Mouse (Mus musculus) olfactory bulb, adult 2 months (tissue): ENCODE data around the gene Srsf5. TPM values are rescaled to one million over a fixed set of nuclear protein-coding genes. Genes with fewer than 3 reads are reported as not detected.

ENCODE experiments used
- H3K27ac ChIP-seq: fragments of 200-500 bp; 2 replicates; pipeline ENCODE4 v1.5.1; 2012; ENCODE audit warnings: low read depth, low read length; ENCODE audit not compliant: insufficient read depth
- H3K4me1 ChIP-seq: fragments of 200-500 bp; 2 replicates; pipeline ENCODE4 v1.6.1; 2012; ENCODE audit warnings: low read length; ENCODE audit not compliant: control insufficient read depth, insufficient read depth
- H3K4me3 ChIP-seq: fragments of 200-500 bp; 2 replicates; pipeline ENCODE4 v1.5.1; 2012; ENCODE audit warnings: mild to moderate bottlenecking, low read depth, low read length, moderate library complexity; ENCODE audit not compliant: insufficient read depth
- CTCF ChIP-seq: fragments of 200-500 bp; IDR thresholded peaks from 2 replicates; pipeline ENCODE4 v1.5.1; 2012; ENCODE audit warnings: low read depth, mild to moderate bottlenecking, low read length, moderate library complexity; ENCODE audit not compliant: insufficient read depth
- POLR2A ChIP-seq: fragments of 200-500 bp; IDR thresholded peaks from 2 replicates; pipeline ENCODE4 v1.6.1; 2012; ENCODE audit warnings: mild to moderate bottlenecking, low read depth, low read length, moderate library complexity; ENCODE audit not compliant: insufficient read depth
- WGBS: fragments of 180-500 bp; shearing (Covaris S2); methylation state at CpG from one replicate; pipeline ENCODE4 v1.1.7; 2018; 5-methylcytosine and 5-hydroxymethylcytosine counted together
- polyA plus RNA-seq: library from polyadenylated mRNA; stranded (reverse); fragments of >200 nt; gene quantifications from 2 replicates; pipeline ENCODE4 v1.2.4, GENCODE M21; 2012; ENCODE audit warnings: low replicate concordance; ENCODE audit not compliant: missing spikeins, insufficient read depth, insufficient read length

The Srsf5 gene
- polyA plus RNA-seq, 1 experiment: 488 TPM

GRCm38 (mm10) chr12:80966059-80966838 lies 20.9 kb downstream of the Srsf5 start:
- Histone ChIP-seq H3K4me3 (no peak overlapping the region), H3K4me1 (no peaks in the 10 kb centered on the region), H3K27ac (no peak overlapping the region)
- WGBS: 86% methylated on average over 11 of the region's 11 CpGs
- TF ChIP-seq POLR2A (no peak), CTCF (no peak)

GRCm38 (mm10) chr12:80967918-80968317 lies 22.6 kb downstream of the Srsf5 start:
- no peaks in the 10 kb centered on the region for H3K4me1 ChIP-seq
- H3K4me3 ChIP-seq: no peak overlapping the region
- WGBS: 90% methylated on average over 9 of the region's 9 CpGs
- TF ChIP-seq CTCF: no peak
- H3K27ac ChIP-seq: no peak overlapping the region

- Histone ChIP-seq H3K27ac (no peak within 1 kb of the TSS), H3K4me3 (no peak within 1 kb of the TSS), H3K4me1 (no peaks in the 10 kb centered on the region)
- 86% methylated on average over 5 of the region's 5 CpGs for WGBS
- TF ChIP-seq POLR2A (no peak), CTCF (no peak)
These were observed 23.3 kb downstream of the Srsf5 start, which contains the start of gene Slc10a1 for GRCm38 (mm10) chr12:80968605-80969004. Gene Slc10a1 (minus strand): TSS chr12:80968705.

GRCm38 (mm10) chr12:80970181-80970705 lies 24.9 kb downstream of the Srsf5 start:
- no peaks in the 10 kb centered on the region for H3K4me1 ChIP-seq
- H3K4me3 ChIP-seq: no peak overlapping the region
- no peak overlapping the region for H3K27ac ChIP-seq
- 59% methylated on average over 8 of the region's 8 CpGs for WGBS
- TF ChIP-seq CTCF (no peak), POLR2A (no peak)

GRCm38 (mm10) chr12:80971756-80972155 lies 26.5 kb downstream of the Srsf5 start:
- Histone ChIP-seq H3K27ac (no peak overlapping the region), H3K4me3 (no peak overlapping the region), H3K4me1 (no peaks in the 10 kb centered on the region)
- TF ChIP-seq POLR2A (no peak), CTCF (no peak)
- WGBS: 23% methylated on average over 3 of the region's 3 CpGs

- 91% methylated on average over 11 of the region's 11 CpGs for WGBS
These were observed 30.8 kb downstream of the Srsf5 start for GRCm38 (mm10) chr12:80975939-80976671.

GRCm38 (mm10) chr12:80982326-80982725 lies 37.0 kb downstream of the Srsf5 start:
- TF ChIP-seq CTCF (peak; percentile 81), POLR2A (no peak)
- H3K27ac ChIP-seq: no peak overlapping the region
- H3K4me1 ChIP-seq: no peaks in the 10 kb centered on the region
- under 1% methylated on average over 7 of the region's 7 CpGs for WGBS
- no peak overlapping the region for H3K4me3 ChIP-seq

More at GRCm38 (mm10) chr12:80975939-80976671, 30.8 kb downstream of the Srsf5 start:
- H3K4me1 ChIP-seq: no peaks in the 10 kb centered on the region
- no peak overlapping the region for H3K4me3 ChIP-seq
- no peak overlapping the region for H3K27ac ChIP-seq
- TF ChIP-seq POLR2A (no peak), CTCF (no peak)

- WGBS: 39% methylated on average over 9 of the region's 9 CpGs
These were observed 38.4 kb downstream of the Srsf5 start for GRCm38 (mm10) chr12:80983695-80984094.

GRCm38 (mm10) chr12:80986628-80987027 lies 41.3 kb downstream of the Srsf5 start:
- H3K4me1 ChIP-seq: 0 out of 2 replicates have a peak, but pooled peaks cover 2% of the 10 kb centered on the region
- H3K27ac ChIP-seq: no peak overlapping the region
- H3K4me3 ChIP-seq: no peak overlapping the region
- 90% methylated on average over 4 of the region's 4 CpGs for WGBS
- no peak for TF ChIP-seq CTCF
- TF ChIP-seq POLR2A: no peak

More at GRCm38 (mm10) chr12:80983695-80984094, 38.4 kb downstream of the Srsf5 start:
- Histone ChIP-seq H3K4me1 (no peaks in the 10 kb centered on the region), H3K27ac (no peak overlapping the region), H3K4me3 (no peak overlapping the region)
- TF ChIP-seq POLR2A (no peak), CTCF (no peak)
